Mouse (Mus musculus): Measurements from ENCODE around the gene Frmd7.

Gene Frmd7

GRCm38 (mm10) chrX:50942610-50943009, at the start of gene Frmd7:
Gene Frmd7, minus strand, starts transcription at chrX:50942710.
- DNase-seq (ENCODE audit: low read depth, low spot score) = no peak

DNA sequence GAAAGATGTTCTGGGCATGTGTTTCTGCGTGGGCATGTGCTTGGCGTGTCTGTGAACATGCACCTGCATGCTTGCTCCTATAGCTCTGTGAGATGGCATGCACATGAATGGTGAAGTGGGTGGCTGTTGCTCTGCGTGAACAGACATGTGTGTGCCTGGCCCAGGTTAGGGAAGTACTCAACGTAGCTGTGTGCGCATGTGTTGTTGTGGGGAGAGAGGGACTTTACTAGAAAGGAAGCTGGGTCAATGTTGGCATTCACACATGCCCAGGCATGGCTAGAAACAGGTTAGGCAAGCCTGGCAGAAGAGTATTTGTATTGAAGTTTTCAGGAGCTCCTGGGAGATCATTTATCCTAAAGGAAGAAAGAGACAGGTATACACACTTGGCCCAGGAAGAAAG, 48.8 kb upstream of the Frmd7 start:
- DNase-seq (ENCODE audit: low read depth, low spot score) = no peak

DNA sequence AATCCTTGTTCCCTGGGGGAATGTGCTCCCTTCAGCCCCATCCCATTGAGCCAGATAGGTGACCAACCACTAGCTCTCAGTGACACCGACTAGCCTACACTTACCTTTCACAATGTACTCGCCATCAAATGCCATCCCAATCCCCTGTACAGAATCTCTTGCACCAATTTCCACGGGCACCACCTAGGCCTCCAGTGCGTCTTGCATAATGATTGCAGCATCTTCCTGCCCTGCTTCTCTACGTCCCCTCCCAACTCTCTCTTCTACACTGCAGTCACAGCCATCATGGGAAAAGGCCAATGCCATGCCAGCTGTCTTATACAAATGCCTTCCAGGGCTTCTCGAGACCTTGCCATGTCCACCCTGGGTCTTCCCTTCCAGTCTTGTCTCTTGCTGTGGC, 47.4 kb upstream of the Frmd7 start:
- DNase-seq (ENCODE audit: low read depth, low spot score) = no peak

- no peak for DNase-seq (ENCODE audit: low read depth, low spot score)
These were observed 46.1 kb upstream of the Frmd7 start for GRCm38 (mm10) chrX:50988581-50988980.

DNA sequence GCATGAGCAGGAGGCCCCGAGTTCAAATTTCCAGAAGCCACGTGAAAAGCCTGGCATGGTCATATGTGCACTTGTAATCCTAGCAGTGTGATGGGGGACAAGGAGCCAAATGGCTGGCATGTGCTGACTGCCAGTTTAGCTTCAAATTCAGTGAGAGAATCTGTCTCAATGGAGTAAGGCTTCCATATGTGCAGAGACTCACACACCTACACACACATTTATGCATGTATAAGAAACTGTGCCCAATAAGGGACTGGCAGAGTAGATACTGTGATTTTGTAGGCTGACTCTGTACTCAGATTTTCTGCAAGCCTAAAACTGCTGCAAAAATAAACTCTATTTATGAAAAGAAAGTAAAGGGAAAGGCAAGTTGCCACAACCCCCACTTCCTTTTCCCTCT, 35.9 kb upstream of the Frmd7 start:
- no peak for DNase-seq (ENCODE audit: low read depth, low spot score)

DNA sequence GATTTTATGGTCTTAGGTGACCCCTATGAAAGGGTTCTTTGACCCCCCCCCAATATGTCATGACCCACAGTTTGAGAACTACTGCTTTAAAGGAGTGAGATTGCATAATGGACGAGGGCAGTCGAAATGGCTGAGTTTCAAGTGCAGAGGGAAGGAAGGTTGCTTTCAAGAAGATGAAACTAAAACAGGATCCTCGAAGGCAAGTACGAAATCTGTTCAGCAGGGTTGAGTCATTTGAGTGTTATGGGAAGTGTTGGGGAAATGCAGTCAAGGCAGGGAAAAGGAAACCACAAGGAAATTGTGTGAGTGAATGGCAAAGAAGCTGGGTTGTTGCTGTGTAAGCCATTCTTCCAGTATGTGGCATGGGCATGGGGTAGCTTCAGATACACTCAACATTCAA, 29.6 kb upstream of the Frmd7 start:
- DNase-seq (ENCODE audit: low read depth, low spot score) = no peak

DNA sequence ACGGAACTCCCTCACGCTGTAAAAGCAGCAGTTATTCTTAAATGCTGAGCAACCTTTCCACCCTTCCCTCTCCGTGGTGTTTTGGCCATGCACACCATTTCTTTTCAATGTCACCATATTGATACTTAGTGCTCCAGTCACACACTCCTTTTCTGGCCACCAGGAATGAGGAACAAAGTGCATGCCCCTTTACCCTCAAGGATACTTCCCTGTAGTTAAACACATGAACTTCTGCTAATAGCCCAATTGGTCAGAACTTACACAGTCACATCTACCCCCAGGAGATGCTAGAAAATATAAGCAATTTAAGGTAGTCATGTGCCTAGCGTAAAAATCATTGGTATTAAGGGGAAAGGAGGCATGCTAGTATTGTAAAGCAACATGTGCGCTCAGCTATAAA, 27.4 kb upstream of the Frmd7 start:
- no peak for DNase-seq (ENCODE audit: low read depth, low spot score)

GRCm38 (mm10) chrX:50968157-50968932, 25.8 kb upstream of the Frmd7 start:
- no peak for DNase-seq (ENCODE audit: low read depth, low spot score)

DNA sequence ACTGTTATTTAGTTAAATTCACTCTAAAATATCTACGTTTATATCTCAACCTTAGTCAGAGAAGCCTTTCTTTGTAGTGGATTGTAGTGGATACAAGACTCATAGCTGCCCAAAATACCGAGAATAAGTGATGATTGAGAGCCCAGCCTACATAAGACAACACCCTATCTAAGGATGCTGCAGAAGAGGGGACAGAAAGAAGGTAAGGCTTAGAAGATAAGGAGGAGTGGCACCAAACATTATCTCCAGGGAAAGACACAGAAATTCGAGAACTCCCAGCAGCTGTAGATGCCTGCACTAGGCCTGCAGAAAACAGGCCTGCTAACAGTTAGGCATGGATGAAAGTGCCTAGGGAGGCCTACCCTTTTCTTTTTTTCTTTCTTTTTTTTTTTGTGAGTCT, 22.6 kb upstream of the Frmd7 start:
- no peak for DNase-seq (ENCODE audit: low read depth, low spot score)

- no peak for DNase-seq (ENCODE audit: low read depth, low spot score)
These were observed 20.4 kb upstream of the Frmd7 start for GRCm38 (mm10) chrX:50962955-50963354.

DNA sequence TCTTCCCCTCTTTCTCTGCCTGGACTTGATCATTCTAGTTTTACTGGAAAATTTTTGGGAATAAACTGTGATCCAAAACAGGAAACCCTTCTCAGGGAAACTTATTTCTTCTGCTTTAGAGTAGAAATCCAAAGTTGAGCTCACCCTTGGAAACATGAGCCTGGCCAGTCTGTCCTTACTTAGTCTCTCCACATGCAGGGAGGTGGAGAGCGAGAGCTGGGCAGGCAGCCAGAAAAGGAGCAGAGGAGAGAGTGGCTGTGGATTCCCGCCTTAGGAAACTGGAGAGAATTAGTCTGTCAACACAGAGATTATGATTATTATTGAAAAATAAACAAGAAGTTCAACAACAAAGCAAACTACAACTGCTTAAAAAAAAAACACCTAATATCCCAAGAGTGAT, 6.1 kb upstream of the Frmd7 start:
- DNase-seq (ENCODE audit: low read depth, low spot score) = no peak

- DNase-seq (ENCODE audit: low read depth, low spot score) = no peak
These were observed 5.6 kb upstream of the Frmd7 start for GRCm38 (mm10) chrX:50948116-50948515.

DNA sequence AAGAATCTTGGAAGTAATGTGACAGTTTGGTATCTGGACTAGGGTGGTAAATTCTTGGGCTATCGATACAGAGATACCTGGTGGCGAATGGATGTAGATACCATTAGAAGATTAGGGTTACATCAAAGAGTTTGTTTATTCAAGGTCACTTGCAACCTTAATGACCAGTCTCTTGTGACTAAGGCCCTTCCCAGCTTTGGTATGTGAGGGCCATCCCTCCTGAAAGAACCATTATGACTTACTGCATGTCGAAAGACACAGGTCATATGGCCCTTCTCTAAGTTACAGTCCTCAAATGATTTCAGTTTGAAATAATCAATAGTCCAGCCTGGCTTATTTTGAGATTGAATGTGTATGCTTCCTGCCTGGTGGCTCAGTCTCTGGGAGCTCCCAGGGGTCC, 5.4 kb downstream of the Frmd7 start:
- no peak for DNase-seq (ENCODE audit: low read depth, low spot score)

DNA sequence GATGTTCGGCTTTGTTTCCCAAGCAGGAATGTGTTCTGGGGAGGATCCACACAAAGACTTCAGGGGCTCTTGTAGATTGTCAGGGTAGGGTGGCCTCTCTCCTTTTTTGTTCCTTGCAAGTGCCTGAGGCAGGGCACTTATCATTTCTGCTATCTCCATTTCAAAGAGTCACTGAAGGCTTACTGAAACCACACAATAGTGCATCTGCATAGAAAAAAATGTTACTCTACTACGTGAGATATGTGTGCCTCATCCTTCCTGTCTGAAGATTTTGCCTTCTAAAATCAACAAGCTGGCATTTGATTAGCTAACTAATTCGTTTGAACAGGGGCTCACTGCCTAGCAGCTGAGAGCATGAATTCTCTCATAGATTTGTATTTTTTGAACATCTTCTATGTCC, 12.2 kb downstream of the Frmd7 start:
- no peak for DNase-seq (ENCODE audit: low read depth, low spot score)

DNA sequence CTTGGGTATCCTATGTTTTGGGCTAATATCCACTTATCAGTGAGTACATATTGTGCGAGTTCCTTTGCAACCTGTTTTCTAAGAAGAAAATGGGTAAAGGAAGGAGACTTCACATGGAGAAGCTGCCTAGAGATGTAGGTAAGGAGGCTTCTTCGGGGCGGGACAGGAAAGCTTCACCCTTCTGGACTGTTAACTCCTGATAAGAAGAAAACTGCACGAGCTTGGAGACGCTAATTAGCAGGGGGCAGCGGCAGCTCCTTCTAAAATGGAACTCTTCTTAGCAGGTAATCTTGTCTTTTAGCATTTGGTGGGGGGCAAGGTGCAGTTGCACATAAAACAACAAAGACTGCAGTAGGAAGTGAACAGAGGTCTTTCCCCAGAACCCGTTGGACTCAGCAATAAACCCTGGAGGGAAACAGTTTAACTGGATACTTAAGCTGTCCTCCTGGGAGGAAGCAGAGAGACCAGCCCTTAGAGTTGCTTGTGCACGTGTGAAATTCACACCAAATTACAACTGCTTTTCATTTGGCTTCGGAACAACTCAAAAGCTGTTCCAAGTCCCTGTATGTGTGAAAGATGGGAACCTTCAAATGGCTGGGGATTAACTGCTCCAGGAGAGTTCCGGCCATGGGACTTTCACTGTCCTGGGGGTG, 15.5 kb downstream of the Frmd7 start:
- no peak for DNase-seq (ENCODE audit: low read depth, low spot score)

DNA sequence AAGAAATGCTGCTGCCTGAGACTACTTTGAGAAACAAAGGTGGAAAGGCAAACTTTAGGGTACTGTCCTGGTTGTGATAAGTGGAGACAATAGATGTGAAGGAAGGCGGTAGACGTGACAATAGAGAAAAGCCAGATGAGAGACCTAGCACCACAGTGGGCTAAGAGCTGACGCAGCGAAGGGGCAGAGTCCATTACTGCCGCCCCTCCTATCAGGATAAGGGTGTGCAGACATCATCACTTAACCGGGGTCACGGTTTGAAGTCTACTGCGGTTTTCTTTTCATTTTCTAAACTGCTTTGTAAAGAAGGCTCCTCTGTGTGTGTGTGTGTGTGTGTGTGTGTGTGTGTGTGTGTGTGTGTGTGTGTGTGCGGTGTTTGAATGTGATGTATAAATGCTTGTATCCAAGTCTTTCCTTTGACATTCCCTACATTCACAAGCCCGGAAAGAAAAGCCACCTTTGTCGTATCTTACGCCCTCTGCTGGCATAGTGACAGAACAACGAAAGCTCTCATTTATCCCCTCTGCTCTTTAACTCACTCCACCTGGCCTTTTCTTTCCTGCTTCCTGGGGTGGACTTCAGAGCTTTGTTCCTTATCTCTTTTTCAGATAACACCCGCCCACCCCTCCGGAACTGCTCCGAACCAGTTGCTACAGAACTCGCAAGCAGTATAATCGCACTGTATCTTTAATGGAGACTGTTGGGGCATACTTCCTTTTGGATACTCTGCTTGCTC, 17.7 kb downstream of the Frmd7 start:
- no peak for DNase-seq (ENCODE audit: low read depth, low spot score)

GRCm38 (mm10) chrX:50918754-50919153, 23.8 kb downstream of the Frmd7 start:
- DNase-seq (ENCODE audit: low read depth, low spot score) = no peak

- DNase-seq (ENCODE audit: low read depth, low spot score) = no peak
These were observed 25.1 kb downstream of the Frmd7 start for GRCm38 (mm10) chrX:50917389-50917788.

DNA sequence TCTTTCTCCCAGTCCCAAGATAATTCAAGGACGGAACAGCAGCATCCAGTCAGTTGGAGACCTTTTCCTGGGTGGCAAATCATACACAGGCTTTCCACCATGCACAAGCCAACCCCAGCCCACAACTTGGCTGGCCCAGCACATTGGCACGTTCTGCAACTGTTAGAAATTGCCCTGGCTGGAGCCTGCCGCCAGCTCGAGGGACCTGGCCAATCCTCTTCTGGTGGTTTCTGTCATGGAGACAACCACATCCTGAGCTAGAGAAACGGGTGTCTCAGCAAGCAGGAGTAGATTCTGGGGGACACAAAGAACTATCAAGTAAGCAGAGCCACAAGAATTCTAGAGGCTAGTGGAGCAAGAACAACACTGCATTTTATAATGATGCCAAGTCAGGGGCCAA, 32.6 kb downstream of the Frmd7 start:
- no peak for DNase-seq (ENCODE audit: low read depth, low spot score)

DNA sequence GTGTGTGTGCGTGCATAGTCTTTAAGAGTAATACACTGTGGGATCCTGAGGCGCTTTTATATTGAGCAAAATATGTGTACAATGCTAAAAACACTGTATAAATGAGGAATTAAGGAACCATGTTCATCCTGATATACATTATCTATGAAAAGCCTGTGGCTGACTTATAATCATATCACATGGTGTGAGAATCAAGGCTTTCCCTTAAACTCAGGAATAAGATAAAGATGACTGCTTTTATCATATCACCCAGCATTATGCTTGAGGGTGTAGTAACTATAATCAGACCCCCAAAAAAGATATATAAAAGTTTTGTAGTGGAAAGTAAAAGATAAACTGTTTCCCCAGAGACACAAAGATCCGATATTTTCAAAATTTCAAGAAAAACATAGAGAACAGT, 39.0 kb downstream of the Frmd7 start:
- no peak for DNase-seq (ENCODE audit: low read depth, low spot score)

DNA sequence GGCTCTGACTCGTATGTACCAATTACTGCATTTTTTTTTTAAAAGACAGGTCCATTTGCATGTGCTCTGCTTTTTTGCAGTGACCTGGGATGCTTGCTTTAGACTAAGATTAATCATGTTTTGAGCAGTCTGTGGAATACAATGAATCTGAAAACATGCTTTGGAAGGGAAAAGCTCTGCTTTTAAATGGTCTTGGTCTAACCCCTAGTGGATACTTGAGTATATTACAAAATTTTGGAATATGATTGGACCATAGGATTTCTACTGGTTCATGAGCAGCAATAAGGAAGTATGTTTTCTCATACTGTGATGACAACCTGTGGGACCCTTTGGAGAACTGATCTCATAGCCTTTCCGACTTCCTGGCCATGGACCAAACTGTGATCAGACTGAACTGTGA, 54.5 kb downstream of the Frmd7 start:
- no peak for DNase-seq (ENCODE audit: low read depth, low spot score)

DNA sequence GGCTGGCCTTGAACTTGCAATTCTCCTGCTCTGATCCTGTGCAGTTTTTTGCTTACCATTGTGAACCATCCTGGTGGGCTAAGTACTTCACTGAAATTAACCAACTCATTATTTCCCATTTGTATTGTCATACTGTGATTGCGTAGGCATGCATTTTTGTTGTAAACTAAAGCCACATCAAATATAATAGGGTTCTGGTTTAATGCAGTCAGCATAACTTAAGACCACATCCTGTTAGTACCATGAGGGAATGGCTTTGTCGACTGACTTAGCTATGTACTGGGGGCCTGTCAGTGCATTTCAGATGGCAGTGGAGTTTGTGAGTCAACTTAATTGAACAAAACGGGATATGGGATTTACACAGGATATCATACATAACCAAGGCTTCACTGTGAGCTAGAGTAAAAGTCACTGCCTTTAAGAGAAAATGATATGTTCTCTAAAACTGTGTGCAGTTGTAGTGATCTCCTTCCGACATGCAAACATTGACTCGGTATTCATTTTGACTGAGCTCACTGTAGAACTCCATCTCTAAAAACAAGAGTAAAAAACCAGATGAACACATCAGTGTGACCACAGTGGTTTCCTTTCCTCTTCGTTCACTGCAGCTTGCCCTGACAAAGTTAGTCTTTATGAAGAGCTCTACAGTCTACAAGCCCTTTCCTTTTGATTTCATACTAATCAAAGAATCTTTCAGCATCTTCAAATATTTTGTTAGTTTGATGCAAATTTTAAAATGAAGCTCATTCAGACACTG, 68.1 kb downstream of the Frmd7 start:
- DNase-seq (ENCODE audit: low read depth, low spot score) = no peak
